Mouse (Mus musculus): Measurements from ENCODE around the gene Acbd4. TPM values are rescaled to one million over a fixed set of nuclear protein-coding genes. Genes with fewer than 3 reads are reported as not detected.

Acbd4 gene
- polyA plus RNA-seq, 1 experiment from 2014 or later, result 60.6 TPM

DNA sequence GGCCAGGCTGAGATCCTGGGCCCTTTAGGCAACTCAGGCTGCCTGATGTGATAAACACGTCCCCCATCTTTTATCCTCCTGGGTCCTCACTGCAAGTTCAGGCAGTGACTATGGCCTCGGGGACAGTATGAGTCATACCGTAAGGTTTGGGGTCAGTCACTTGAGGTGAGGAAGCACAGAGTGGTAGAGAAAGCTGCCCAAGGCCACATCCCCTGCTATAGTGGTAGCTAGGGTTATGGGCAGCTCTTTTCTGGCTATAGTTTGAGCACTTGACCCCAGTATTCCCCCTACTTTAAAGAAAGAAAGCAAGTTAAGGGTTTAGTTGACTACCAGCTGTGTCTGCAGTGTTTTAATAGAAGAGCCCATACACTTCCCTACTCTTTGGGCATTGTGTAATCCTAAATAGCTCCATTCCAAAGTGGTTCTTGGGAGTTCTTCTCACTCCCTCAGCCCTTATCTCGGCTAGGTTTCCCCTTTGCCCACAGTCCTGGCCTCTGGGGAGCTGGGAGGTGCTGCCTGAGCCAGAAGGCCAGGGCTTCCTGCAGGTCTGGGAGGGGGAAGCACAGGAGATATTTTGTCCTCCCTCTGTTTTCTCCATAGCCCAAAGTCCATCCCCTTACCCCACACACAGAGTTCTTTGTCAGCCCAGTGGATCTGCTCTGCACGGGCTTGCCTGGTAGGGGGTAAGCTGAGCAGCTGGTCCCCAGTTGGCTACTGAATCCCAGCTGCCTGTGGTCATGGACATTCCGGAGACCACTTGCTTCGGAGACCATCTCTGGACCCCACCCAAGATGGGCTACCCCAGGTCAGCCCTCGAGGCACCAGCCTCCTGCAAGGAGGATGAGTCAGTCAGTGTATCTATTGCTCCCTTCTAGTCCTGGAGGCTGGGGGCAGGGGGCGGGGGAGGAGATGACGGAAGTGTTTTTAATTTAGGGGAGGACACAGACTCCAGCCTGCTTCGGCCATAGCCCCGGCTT lies 43.1 kb downstream of the Acbd4 start:
- H3K27me3 ChIP-seq, result no peaks in the 10 kb centered on the region
- H3K9me3 ChIP-seq (replicated peaks), result no peaks in the 10 kb centered on the region
- H3K4me2 ChIP-seq, result no peak overlapping the region
- ATAC-seq (ENCODE audit: insufficient read depth), result no peak
- 41% methylated on average over 12 of the region's 12 CpGs for WGBS (ENCODE audit: insufficient replicate concordance)
- no peak overlapping the region for H3K9ac ChIP-seq
- peaks cover 60% of the 10 kb centered on the region for H3K4me1 ChIP-seq (replicated peaks)
- H3K36me3 ChIP-seq (replicated peaks), result peaks cover 3% of the 10 kb centered on the region
- H3K27ac ChIP-seq (replicated peaks), result peak overlapping the region; percentile 21; the same call in 1 of the 2 replicates
- no peak overlapping the region for H3K4me3 ChIP-seq (replicated peaks)

DNA sequence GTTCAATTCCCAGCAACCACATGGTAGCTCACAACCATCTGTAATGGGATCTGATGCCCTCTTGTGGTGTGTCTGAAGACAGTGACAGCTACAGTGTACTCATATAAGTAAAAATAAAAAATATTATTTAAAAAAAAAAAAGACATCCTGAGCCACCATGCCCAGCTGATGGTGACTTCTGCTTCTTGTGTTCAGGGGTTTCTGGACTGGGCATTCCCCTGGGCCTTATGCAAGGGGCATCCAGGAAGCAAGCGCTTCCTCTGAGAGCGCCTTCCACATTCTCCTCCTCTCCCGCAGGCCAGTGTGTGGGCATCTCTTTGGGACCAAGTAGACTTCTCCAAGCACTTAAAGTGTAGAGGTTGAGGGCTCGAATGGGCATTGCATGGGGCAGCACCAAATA lies 44.9 kb downstream of the Acbd4 start:
- no peak overlapping the region for H3K27ac ChIP-seq (replicated peaks)
- no peak overlapping the region for H3K4me2 ChIP-seq
- H3K4me3 ChIP-seq (replicated peaks), result no peak overlapping the region
- peaks cover 46% of the 10 kb centered on the region for H3K4me1 ChIP-seq (replicated peaks)
- ATAC-seq (ENCODE audit: insufficient read depth), result no peak
- H3K9me3 ChIP-seq (replicated peaks), result no peaks in the 10 kb centered on the region
- no peaks in the 10 kb centered on the region for H3K36me3 ChIP-seq (replicated peaks)
- 60% methylated on average over 4 of the region's 4 CpGs for WGBS (ENCODE audit: insufficient replicate concordance)
- no peak overlapping the region for H3K9ac ChIP-seq
- no peaks in the 10 kb centered on the region for H3K27me3 ChIP-seq

DNA sequence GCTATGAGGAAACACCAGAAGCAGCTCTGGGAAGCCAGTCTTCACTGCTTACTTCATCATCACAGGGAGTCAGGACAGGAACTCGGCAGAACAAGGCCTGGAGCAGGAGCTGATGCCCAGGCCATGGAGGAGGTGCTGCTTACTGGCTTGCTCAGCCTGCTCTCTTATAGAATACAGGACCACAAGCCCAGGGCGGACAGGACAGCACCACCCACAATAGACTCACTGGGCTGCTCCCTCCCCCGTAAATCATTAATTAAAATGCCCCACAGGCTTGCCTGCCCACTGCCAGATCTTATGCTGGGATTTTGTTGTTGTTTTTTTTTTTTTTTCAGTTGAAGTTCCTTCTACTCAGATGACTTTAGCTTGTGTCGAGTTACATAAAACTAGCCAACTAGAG lies 46.3 kb downstream of the Acbd4 start:
- no peak for ATAC-seq (ENCODE audit: insufficient read depth)
- no peak overlapping the region for H3K9ac ChIP-seq
- no peak overlapping the region for H3K4me2 ChIP-seq
- H3K27ac ChIP-seq (replicated peaks), result peak overlapping the region; percentile 41; the same call in 1 of the 2 replicates
- H3K36me3 ChIP-seq (replicated peaks), result no peaks in the 10 kb centered on the region
- H3K27me3 ChIP-seq, result no peaks in the 10 kb centered on the region
- 54% methylated on average over 4 of the region's 4 CpGs for WGBS (ENCODE audit: insufficient replicate concordance)
- H3K4me1 ChIP-seq (replicated peaks), result peaks cover 34% of the 10 kb centered on the region
- no peak overlapping the region for H3K4me3 ChIP-seq (replicated peaks)
- H3K9me3 ChIP-seq (replicated peaks), result no peaks in the 10 kb centered on the region

DNA sequence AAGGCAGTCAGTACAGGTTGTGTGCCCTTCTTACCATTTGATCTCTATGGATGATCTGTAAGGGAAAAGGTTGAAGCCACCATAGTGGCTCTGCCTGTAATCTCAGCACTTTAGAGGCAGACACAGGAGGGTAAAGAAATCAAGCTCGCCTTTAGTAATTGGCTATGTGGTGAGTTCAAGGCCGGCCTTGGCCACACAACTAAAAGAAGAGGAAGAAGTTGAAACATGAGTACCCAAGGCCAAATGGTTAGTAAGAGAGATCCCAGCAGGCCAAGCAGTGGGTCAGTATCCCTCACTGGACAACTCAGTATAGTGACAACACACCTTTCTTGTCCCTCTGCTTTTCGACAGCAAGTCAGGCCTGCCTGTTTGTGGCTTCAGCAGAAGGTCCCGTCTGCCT lies 48.3 kb downstream of the Acbd4 start:
- WGBS (ENCODE audit: insufficient replicate concordance), result 83% methylated on average over 4 of the region's 4 CpGs
- H3K4me2 ChIP-seq, result no peak overlapping the region

DNA sequence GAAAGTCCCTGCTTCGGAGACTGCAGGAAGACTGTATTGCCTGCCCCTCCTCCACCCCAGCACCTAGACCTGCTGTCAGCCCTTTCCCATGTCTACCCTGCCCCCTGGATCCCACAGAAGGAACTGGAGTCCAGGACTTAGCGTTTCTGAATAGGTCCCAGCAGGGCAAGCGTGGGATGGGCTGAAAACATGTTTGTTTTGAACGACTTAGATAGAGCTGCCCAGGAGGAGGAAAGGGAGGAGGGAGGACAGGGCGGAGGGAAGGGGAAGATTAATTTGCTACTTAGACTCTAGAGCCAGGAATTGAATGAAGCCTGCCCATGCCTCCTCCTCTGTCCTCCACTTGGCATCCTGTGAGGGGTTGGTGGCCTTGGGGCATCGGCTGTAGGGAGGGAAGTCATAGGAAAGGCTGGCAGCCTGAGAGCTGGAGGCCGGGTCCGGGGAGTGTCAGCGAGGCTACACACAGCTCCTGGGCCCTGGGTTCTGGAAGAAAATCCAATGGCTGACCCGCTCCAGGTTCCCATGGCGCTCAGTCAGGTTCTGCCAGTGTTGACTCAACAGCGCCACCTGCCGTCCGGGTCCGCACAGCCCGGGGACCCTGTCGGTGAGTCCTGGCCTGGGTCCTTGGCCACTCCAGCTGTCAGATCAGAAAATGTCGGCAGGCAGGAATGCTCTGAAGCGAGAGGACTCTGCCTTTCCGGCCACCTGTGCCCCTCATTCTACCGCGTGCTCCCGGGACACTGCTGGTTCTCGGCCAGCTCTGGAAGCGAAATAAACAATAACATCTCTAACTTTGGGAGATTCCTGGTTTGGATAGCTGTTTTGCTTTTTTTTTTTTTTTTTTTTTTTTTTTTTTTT lies 57.4 kb downstream of the Acbd4 start:
- no peaks in the 10 kb centered on the region for H3K9me3 ChIP-seq (replicated peaks)
- H3K4me2 ChIP-seq, result peak overlapping the region; percentile 71
- H3K9ac ChIP-seq, result peak overlapping the region; percentile 45
- ATAC-seq (ENCODE audit: insufficient read depth), result peak; percentile 93
- no peaks in the 10 kb centered on the region for H3K36me3 ChIP-seq (replicated peaks)
- WGBS (ENCODE audit: insufficient replicate concordance), result 4% methylated on average over 25 of the region's 25 CpGs
- H3K27ac ChIP-seq (replicated peaks), result no peak overlapping the region
- H3K27me3 ChIP-seq, result no peaks in the 10 kb centered on the region
- H3K4me3 ChIP-seq (replicated peaks), result peak overlapping the region; percentile 42
- H3K4me1 ChIP-seq (replicated peaks), result peaks cover 15% of the 10 kb centered on the region

More for the DNA sequence above, 48.3 kb downstream of the Acbd4 start:
- Histone ChIP-seq H3K27ac (replicated peaks) (no peak overlapping the region), H3K9ac (no peak overlapping the region), H3K4me3 (replicated peaks) (no peak overlapping the region), H3K9me3 (replicated peaks) (no peaks in the 10 kb centered on the region), H3K4me1 (replicated peaks) (peaks cover 21% of the 10 kb centered on the region), H3K27me3 (no peaks in the 10 kb centered on the region), H3K36me3 (replicated peaks) (no peaks in the 10 kb centered on the region)
- ATAC-seq (ENCODE audit: insufficient read depth), result no peak

DNA sequence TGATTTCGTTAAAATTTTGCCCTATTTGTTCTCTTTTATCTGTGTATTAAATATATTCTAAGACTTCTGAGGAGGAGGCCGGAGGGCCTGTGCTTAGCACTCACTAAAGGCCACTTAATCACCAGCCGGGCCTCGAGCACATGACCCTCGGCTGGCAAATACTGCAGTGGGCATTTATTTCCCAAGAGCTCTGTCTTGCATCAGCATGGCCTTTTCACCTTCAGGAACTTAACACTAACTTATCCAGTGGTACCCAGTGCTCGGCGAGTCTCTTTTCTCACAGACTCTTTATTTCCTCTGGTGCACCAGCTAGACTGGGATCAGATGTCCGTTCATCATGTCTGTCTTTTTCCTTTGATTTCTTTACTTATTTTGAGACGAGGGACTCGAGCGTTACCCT lies 59.3 kb downstream of the Acbd4 start:
- ATAC-seq (ENCODE audit: insufficient read depth), result no peak
- peaks cover 20% of the 10 kb centered on the region for H3K4me1 ChIP-seq (replicated peaks)
- 76% methylated on average over 11 of the region's 11 CpGs for WGBS (ENCODE audit: insufficient replicate concordance)
- no peak overlapping the region for H3K4me2 ChIP-seq
- H3K27ac ChIP-seq (replicated peaks), result no peak overlapping the region
- H3K27me3 ChIP-seq, result no peaks in the 10 kb centered on the region
- H3K36me3 ChIP-seq (replicated peaks), result no peaks in the 10 kb centered on the region
- no peak overlapping the region for H3K4me3 ChIP-seq (replicated peaks)
- no peaks in the 10 kb centered on the region for H3K9me3 ChIP-seq (replicated peaks)
- H3K9ac ChIP-seq, result no peak overlapping the region

DNA sequence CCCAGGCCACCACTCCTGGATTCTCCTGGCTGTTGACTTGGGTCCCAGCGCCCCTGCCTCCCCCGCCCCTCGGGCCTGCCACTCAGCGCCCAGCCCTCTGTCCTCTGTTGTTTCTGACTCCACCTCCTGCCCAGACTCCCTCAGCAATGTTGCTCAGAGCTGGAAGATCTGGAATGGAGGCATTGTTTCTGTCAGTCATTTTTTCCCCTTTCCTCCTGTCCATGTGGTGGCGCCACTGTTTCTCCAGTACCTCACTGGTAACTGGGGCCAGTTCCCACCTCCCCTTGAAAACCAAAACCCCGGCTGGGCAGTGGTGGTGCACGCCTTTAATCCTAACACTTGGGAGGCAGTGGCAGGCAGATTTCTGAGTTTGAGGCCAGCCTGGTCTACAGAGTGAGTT lies 60.0 kb downstream of the Acbd4 start:
- Histone ChIP-seq H3K9me3 (replicated peaks) (no peaks in the 10 kb centered on the region), H3K27me3 (no peaks in the 10 kb centered on the region), H3K9ac (no peak overlapping the region), H3K27ac (replicated peaks) (no peak overlapping the region), H3K36me3 (replicated peaks) (no peaks in the 10 kb centered on the region), H3K4me2 (no peak overlapping the region), H3K4me1 (replicated peaks) (peaks cover 20% of the 10 kb centered on the region), H3K4me3 (replicated peaks) (no peak overlapping the region)
- WGBS (ENCODE audit: insufficient replicate concordance), result 62% methylated on average over 7 of the region's 7 CpGs
- no peak for ATAC-seq (ENCODE audit: insufficient read depth)

Other genes starting within 250 kb of the Acbd4 start
- gene Eftud2, start 220.7 kb upstream of the Acbd4 start, polyA plus RNA-seq (2015; fragmentation: Nextera tagmentation; extraction: Ambion mirVana), result 106 and 113 TPM in 2 replicates
- gene Ccdc103, start 220.5 kb upstream of the Acbd4 start, polyA plus RNA-seq (2015; fragmentation: Nextera tagmentation; extraction: Ambion mirVana), result 1.0 and 1.1 TPM in 2 replicates
- gene Fam187a, start 216.5 kb upstream of the Acbd4 start, polyA plus RNA-seq (2015; fragmentation: Nextera tagmentation; extraction: Ambion mirVana), result 0.07 TPM in 1 of 2 replicates, not detected in the other
- 8.5 and 9.4 TPM in 2 replicates for gene Gfap, start 200.8 kb upstream of the Acbd4 start, polyA plus RNA-seq (2015; fragmentation: Nextera tagmentation; extraction: Ambion mirVana)
- 10.3 and 11.6 TPM in 2 replicates for gene Kif18b, start 176.6 kb upstream of the Acbd4 start, polyA plus RNA-seq (2015; fragmentation: Nextera tagmentation; extraction: Ambion mirVana)
- gene C1ql1, start 155.0 kb upstream of the Acbd4 start, polyA plus RNA-seq (2015; fragmentation: Nextera tagmentation; extraction: Ambion mirVana), result 0.08 TPM in 2 replicates
- 32.4 and 36.7 TPM in 2 replicates for gene Nmt1, start 73.5 kb upstream of the Acbd4 start, polyA plus RNA-seq (2015; fragmentation: Nextera tagmentation; extraction: Ambion mirVana)
- gene Dcakd, start 73.3 kb upstream of the Acbd4 start, polyA plus RNA-seq (2015; fragmentation: Nextera tagmentation; extraction: Ambion mirVana), result 28.7 and 30.0 TPM in 2 replicates
- 0.31 and 0.45 TPM in 2 replicates for gene Plcd3, start within 50 bp of the Acbd4 start, polyA plus RNA-seq (2015; fragmentation: Nextera tagmentation; extraction: Ambion mirVana)
- gene Hexim1, start 14.5 kb downstream of the Acbd4 start, polyA plus RNA-seq (2015; fragmentation: Nextera tagmentation; extraction: Ambion mirVana), result 1.8 and 1.9 TPM in 2 replicates
- gene Hexim2, start 30.7 kb downstream of the Acbd4 start, polyA plus RNA-seq (2015; fragmentation: Nextera tagmentation; extraction: Ambion mirVana), result 4.2 and 4.7 TPM in 2 replicates
- gene Fmnl1, start 69.4 kb downstream of the Acbd4 start, polyA plus RNA-seq (2015; fragmentation: Nextera tagmentation; extraction: Ambion mirVana), result 5.7 and 6.2 TPM in 2 replicates
- 0.08 TPM in 1 of 2 replicates, not detected in the other for gene 1700023F06Rik, start 106.9 kb downstream of the Acbd4 start, polyA plus RNA-seq (2015; fragmentation: Nextera tagmentation; extraction: Ambion mirVana)
- not detected in 2 replicates for gene Spata32, start 116.8 kb downstream of the Acbd4 start, polyA plus RNA-seq (2015; fragmentation: Nextera tagmentation; extraction: Ambion mirVana)
- 0.47 and 0.77 TPM in 2 replicates for gene Map3k14, start 165.8 kb downstream of the Acbd4 start, polyA plus RNA-seq (2015; fragmentation: Nextera tagmentation; extraction: Ambion mirVana)